Mouse (Mus musculus) inflammation-experienced regulatory T-cells, adult 6 months (primary cell): Measurements from ENCODE around the gene Dclre1b. TPM values are rescaled to one million over a fixed set of nuclear protein-coding genes. Genes with fewer than 3 reads are reported as not detected.
A peak's percentile ranks its signal among the peaks of the same experiment; 100 is the strongest.
"Not testable (repeated sequence)": the region's sequence is repeated elsewhere in the genome, so short reads cannot be mapped to it uniquely, and the experiment has no call there.

Source experiments
- ATAC-seq: one replicate; pipeline ENCODE4 v1.8.0; 2017
- polyA plus RNA-seq, 3 experiments: library from polyadenylated mRNA; unstranded; fragments of 100-300 nt; shearing (Covaris generic); gene quantifications; one replicate each; pipeline ENCODE4 v1.2.1; 2017

Dclre1b gene
- polyA plus RNA-seq, 3 experiments from 2014 or later, result 16.5 to 23.8 (median 17.7) TPM

- ATAC-seq, result peak; percentile 30
Observed at GRCm38 (mm10) chr3:103809799-103810150, 531 bp upstream of the Dclre1b start.

GRCm38 (mm10) chr3:103805671-103806070 lies 3.6 kb downstream of the Dclre1b start:
- no peak for ATAC-seq

- ATAC-seq, result peak; percentile 34
Observed at GRCm38 (mm10) chr3:103802861-103803260, 6.4 kb downstream of the Dclre1b start.

- peak; percentile 90 for ATAC-seq
Observed at GRCm38 (mm10) chr3:103801631-103802531, 7.4 kb downstream of the Dclre1b start.

- no peak for ATAC-seq
Observed at GRCm38 (mm10) chr3:103799507-103799906, 9.7 kb downstream of the Dclre1b start.

GRCm38 (mm10) chr3:103796389-103796788 lies 12.9 kb downstream of the Dclre1b start:
- ATAC-seq, result no peak

- no peak for ATAC-seq
Observed at GRCm38 (mm10) chr3:103792566-103792965, 16.7 kb downstream of the Dclre1b start.

- not testable (repeated sequence) for ATAC-seq
Observed at GRCm38 (mm10) chr3:103792111-103792406, 17.2 kb downstream of the Dclre1b start.

- ATAC-seq, result peak; percentile 87
Observed at GRCm38 (mm10) chr3:103791230-103792110, 17.8 kb downstream of the Dclre1b start, which contains the start of gene Hipk1. Hipk1 (minus strand) TSS chr3:103791563.

GRCm38 (mm10) chr3:103790346-103791145 lies 18.7 kb downstream of the Dclre1b start:
- ATAC-seq, result peak; percentile 15

- peak; percentile 66 for ATAC-seq
Observed at GRCm38 (mm10) chr3:103789891-103790345, 19.3 kb downstream of the Dclre1b start.

GRCm38 (mm10) chr3:103789096-103789495 lies 20.1 kb downstream of the Dclre1b start:
- ATAC-seq, result no peak

GRCm38 (mm10) chr3:103787225-103787624 lies 22.0 kb downstream of the Dclre1b start:
- no peak for ATAC-seq

- no peak for ATAC-seq
Observed at GRCm38 (mm10) chr3:103782844-103783609, 26.2 kb downstream of the Dclre1b start.

GRCm38 (mm10) chr3:103780777-103781176 lies 28.5 kb downstream of the Dclre1b start:
- peak; percentile 71 for ATAC-seq

- ATAC-seq, result no peak
Observed at GRCm38 (mm10) chr3:103780271-103780670, 29.0 kb downstream of the Dclre1b start.

GRCm38 (mm10) chr3:103779183-103779582 lies 30.1 kb downstream of the Dclre1b start:
- ATAC-seq, result no peak

GRCm38 (mm10) chr3:103778660-103779059 lies 30.6 kb downstream of the Dclre1b start:
- no peak for ATAC-seq

- ATAC-seq, result no peak
Observed at GRCm38 (mm10) chr3:103777940-103778339, 31.3 kb downstream of the Dclre1b start.

GRCm38 (mm10) chr3:103774009-103774408 lies 35.2 kb downstream of the Dclre1b start:
- no peak for ATAC-seq

- ATAC-seq, result peak; percentile 2
Observed at GRCm38 (mm10) chr3:103773508-103773907, 35.7 kb downstream of the Dclre1b start.

- ATAC-seq, result peak; percentile 83
Observed at GRCm38 (mm10) chr3:103772846-103773245, 36.4 kb downstream of the Dclre1b start.
